Mouse (Mus musculus) cerebellum, adult 11 months (tissue): ENCODE measurements at regions not wholly inside any gene's neighbourhood (a gene's known extent, or its start where the extent isn't known, plus 50 kb on each side); places are given as distances from the start of the nearest gene placed in this dataset.

Source experiments
- DNase-seq: peaks from one replicate; pipeline ENCODE4 v3.0.0; 2022

DNA sequence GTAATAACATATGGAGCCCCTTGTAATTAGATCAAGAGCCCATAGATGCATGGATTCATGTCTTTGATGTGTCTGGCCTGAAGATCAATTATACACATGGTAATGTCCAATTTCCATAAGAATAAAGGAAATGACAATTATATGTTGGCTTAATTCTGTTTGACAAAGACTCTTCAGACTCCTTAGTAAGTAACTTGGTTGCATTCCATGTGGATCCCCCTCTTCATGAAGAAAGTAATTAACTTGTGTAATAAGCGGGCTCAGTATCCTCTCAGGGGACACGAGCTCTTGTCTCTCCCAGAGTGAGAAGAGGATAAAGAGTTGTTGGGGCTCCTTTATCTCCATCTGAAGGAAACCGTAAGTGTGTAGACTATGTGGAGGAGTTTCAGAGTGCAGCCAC, 284.3 kb downstream of the Efnb2 start:
- no peak for DNase-seq

DNA sequence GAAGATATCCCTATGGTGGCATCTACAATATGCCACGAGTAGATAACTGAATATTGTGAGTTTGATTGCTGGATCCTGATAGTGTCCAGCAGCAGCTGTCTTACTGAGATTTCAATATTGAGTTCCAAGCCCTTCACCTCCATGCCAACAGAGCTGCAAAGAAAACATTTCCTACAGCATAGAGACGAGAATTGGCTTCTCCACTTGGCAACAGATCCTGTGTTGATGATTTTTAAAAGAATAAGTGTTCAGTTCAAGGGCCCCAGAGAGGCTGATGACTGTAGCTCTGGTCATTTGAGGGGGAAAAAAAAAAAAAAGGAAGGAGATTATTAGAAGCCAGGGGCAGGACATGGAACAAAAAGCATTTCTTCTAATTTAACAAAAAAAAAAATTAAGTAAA, 284.7 kb downstream of the Efnb2 start:
- no peak for DNase-seq

DNA sequence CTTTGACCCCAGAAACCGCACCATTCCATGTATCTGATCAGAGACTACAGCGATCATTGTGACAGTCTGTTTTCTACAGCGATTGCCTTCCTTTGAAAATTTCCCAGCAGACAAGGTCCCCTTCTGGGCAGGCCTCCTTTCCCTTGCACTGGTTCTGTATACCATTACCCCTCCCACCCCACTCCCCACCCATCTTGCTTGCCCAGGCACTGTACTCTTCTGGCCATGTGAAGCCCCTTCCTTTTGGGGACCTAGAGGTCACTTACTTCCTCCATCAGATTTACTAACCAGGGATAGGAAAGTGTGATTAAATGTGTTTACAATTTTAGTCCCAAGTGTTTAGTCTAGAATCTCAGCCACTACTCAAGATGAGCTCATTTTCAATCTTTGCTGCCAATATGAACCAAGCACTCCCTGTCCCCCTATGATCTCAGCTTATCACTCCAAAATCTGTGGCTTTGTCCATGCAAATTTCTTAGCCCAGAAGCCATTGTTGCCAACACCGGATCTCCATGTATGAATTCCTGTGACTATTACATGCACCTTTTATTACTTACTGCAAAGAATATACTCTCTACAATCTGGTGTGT, 293.7 kb downstream of the Efnb2 start:
- no peak for DNase-seq

DNA sequence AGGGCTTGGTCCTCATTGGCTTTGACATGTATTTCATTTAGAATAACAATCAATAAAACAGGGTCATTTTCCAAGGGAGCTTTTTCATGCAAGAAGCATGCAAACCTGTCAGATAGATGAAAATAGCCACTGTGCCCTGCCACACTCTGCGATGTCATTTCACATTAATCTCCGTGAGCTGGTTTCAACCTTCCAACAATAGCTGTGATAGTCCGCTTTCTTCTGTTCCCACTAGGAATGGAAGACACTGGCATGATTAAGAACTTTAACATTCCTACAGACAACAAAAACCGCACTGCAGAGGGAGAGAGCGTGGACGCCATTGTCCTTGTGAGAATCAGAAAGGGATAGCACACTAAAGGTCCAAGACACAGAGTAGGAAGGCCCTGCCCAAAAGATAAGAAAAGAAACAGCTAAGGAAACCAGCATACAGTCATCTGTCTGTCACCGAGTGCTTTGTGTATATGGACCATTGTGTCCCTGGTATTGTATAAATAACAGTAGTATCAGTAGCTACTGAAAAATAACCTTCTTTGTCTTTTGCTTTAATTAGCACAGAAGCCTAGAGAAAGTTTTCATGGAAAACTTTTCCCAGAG, 299.0 kb downstream of the Efnb2 start:
- no peak for DNase-seq

DNA sequence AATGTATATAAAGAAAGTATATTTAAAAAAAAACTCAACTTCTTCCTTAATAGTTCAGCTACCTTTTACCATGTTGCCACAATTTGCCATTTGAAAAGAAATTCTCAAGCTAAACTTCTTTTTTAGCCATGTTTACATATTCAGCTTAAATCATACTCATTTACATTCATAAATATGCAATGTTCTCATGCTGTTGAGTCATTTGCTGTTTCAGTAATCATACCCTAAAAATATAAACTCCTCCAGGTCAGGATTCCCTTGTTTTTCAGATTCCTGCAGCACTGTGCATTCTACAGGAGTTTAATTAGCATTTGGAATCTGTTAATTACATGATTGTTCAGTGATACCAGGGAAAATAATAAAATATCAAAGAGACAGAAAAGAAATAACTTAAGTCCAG, 300.5 kb downstream of the Efnb2 start:
- DNase-seq: no peak

DNA sequence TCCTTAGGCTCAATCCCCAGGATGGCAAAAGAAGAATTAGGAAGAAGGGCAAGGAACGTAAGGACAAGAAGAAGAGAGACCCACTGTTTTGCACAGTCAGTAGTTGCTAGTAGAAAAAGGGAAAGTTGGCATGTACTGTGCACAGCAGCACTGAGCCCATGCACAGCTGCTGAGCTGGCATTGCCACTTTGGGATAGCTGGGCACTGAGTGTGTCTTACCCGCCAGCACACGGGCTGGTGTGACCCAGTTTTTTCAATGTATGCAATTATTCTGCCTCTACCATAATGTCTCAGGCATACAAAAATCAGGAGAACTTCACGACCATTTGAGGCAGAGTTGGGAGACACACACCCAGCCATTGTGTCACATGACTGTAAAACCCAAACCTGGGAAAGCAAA, 306.1 kb downstream of the Efnb2 start:
- DNase-seq: no peak

DNA sequence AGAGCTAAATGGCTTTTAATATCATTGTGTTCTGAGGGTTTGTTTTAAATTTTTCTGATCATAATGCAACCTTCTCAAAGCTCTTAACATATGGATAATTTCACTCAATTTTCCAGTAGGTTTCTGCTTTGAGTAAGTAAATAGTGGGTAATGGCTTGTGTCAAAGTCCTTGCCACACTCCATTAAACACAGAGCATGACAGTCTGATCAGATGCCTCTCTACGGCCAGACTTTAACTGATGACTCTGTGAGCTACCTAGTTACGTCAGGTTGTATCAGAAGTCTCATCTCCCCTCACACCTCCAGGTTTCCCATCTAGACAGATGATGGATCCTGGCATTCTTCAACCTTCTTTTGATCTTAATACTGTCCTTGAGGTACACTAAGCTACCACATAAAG, 316.4 kb downstream of the Efnb2 start:
- DNase-seq: no peak

DNA sequence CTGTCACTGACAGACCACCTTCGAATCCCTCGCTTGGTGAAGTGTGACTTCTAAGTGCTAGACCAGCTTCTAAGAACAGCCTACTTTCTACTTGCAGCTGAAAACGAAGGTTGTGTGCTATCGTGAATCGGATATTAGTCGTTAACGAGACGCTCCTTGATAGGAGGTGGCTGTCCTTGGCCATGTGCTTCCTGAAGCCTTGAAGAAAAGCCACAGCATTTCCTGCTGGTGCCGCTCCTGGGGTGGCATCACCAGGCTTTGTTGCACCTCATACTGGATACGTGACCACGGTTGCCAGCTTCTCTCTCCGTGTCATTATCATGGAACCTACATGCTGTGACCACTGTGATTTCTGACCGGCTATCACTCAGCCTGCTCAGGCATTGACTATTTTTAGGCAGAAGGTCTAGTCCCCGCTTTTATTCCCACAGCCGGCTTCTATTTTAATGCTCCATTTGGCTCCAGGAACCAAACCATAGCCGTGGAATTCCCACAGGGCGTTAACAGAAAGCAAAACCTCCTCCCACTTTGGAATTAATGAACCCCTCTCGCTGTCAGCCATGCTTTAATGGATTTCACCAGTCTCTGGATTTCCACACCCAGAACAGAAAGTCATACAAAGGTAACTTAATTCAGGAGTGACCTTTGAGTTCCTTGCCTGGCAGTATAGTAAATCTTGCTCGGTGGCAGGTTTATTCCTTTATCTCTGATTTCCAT, 325.6 kb downstream of the Efnb2 start:
- DNase-seq: no peak

DNA sequence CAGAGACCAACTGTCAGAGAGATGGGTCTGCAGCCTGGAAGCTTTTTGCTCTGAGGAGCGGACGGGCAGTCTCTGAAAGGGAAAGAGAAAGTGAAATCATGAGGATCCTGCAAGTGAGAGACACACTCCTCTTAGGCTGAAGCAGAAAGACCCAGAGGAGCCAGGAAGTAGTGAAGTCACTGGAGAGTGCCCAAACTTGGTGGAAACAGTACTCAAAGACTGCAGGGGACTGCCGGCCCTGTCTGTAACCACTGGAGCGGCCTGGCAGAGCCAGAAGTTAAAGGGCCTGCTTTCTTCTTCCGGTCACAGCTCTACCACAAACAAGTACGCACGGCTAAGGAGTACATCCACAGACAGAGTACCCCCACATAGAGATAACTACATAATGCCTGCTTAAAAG, 326.5 kb downstream of the Efnb2 start:
- DNase-seq: no peak

DNA sequence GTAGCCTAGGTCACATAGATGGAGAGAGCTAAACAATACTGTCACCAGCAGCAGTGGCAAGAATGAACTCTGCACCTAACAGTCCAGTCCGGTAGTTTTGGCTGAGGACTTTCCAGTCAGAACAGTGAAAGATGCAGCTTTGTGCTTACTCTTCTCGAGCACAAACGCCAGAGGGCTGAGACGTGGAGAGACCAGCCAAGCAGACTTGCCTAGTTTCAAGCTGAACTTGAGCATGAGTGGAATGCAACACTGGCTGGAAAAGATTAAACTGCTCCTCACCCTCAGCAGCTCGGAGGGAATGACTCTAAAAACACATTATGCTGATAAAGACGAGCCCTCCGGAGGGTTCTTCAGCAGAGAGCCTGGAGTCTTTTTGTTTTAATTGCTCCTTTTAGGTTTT, 329.8 kb downstream of the Efnb2 start:
- DNase-seq: no peak

DNA sequence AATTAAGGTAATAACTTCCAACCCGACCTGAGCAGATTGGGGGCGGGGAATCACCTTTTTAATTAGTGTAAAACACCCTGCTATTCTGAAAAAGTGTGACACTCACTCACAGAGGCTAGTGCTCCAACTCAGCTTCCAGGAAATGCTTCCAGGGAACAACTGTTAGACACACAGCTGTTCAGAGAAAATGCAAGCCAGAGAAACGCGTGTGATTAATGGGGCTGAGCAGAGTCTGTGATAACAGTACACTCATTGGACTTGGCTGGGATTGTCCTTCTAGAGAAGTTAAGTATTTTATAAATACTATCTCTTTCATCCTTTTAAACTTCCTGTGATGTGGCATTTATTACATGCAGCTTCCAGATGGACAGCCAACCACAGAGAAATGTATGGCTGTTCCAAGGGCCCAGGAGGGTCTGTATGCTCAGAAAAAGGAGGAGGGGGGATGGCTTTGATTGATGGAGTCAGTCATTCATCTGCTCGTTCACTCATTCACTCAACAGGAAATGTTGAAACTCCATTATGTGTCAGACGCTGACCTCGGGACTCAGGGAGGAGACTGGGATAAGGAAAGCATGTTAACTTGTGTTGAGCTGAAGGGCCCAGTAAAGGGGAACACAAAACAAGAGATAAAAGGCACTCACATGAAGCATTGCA, 332.9 kb downstream of the Efnb2 start:
- DNase-seq: no peak

DNA sequence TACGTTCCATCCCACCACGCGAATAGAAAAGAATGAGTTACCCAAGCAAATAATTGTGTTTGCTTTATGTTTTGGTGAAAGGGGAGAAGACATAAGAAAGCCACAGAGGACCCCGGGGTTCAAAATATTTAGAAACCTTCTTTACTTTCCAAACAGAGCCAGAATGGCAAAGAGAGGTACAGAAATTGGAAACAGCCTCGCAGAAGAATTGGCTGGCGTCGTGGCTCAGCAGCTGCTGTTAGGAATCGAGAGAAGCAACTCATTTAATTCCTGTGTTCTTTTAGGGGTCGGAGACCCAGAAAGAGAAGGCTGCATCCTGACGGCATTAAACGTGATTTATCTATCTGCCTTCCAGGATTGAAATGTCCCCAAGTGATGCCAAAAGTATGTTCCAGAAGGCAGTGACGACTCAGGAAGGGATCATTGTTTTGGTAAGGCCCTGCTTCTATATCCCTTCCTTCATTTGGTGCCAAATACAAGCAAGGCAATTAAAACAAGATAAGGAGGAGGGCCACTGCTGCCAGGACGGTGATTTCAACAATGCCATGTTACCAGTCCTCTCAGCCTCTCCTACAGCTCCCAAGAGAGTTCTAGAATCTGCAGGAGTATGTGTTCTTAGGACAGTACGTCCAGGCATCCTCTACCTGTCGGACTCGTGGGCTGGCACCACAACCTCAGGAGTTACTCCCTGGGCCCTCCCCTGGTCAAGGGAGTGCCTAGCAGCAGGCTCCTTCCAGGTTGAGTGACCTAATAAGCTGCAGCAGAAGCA, 334.8 kb downstream of the Efnb2 start:
- no peak for DNase-seq

DNA sequence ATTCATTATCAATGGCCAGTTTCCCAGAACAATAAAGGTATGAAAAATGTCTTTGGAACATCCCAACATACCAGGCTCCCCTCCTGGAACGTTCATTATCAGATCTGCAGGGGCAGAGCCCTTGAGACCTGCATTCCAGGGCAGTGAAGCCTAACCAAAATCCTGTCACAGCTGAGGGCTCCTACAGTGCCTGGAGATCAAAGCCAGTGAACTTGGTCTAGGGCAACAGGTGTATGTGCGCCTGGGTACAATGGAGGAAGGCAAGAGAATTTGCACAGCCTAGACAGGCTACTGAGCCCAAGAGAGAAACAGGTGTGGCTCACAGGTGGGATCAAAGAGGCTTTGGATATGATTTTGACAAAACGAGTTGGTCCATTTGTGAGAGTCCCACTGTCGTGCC, 335.6 kb downstream of the Efnb2 start:
- DNase-seq: no peak

DNA sequence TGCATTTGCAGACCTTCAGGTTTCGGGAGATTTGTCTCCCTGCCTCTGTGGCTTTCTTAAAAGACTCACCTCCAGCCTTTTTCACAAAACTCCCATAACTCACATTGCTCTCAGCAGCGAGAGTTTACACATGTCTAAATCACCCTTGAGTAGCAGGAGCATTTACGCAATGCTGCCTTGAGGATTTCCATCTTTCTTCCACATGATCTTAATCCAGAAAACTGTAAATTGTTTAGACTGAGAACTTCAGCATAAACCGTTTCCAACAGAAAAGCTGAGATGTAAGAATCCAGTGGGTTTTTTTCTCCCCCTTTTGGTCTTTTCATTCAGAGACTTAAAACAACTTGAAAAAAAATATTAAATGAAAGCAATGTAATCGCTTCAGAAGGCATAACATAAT, 336.5 kb downstream of the Efnb2 start:
- DNase-seq: no peak

DNA sequence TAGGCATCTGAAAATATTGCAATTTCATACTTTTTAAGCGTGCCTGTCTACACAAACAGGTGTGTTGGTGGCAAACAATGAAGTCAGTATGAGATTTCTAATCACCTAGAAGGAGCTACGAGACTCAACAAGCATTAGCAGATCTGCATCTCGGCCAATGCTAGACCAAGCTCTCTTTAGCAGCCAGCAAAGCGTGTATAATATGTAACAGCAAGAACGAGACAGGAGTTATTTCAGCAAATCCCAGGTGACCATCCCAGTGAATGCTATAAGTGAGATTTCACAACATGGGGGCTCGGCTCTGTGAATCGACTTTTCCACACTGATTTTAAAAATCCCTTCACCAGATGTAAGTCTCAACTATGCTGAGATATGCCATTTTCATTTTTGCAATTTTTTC, 352.8 kb downstream of the Efnb2 start:
- no peak for DNase-seq

DNA sequence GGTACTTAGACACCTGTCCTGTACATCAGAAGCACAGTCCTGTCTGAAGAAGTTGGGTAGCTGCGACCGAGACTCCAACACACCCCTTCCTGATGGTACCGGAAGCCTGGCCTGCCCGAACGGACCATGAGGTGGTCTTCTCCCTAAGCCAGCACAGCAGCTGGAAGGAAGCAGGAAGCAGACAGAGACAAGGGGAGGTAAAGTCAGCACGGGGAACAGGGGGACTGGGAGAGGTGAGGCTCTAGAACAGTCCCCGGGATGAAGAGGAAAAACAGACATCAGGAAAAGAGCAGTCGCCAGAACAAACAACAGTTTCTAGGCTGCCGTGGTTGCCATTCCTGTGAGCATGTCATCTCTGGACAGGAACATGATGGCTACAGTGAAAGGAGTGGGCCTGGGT, 353.6 kb downstream of the Efnb2 start:
- no peak for DNase-seq

DNA sequence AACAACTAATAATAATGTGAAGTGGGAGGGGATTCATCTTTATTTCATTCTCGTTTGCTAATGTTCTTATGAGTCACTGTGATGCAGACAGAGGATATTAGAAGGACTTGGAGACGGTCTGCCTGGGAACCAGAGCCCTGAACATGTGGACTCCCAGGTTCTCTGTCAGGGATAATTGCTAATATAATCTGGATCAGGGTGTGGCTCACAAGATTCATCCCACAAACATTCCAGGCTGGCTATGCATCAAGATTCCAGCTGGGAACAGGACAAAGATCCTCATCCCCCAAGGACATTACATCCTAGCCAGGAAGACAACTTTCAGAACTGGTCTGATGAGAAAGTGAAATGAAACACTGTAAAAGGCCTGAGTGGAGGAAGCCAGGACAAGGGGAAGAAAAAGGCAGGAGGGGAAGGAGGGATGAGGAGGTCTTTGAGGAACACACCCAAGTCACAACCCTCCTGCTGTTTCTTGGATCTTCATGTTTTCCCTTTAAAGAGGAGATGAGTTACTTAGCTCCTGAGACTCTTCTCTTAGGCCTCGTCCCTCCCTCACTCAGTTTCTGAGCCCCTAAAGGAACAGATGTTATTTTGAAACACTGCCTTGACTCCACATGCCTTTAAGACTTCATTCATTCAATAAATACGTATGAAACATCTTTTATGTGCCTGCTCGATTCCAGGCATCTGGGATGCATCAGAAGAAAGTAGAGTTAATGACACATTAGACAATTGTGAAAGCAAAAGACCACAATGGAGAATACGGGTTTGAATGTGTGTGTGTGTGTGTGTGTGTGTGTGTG, 360.9 kb downstream of the Efnb2 start:
- no peak for DNase-seq

DNA sequence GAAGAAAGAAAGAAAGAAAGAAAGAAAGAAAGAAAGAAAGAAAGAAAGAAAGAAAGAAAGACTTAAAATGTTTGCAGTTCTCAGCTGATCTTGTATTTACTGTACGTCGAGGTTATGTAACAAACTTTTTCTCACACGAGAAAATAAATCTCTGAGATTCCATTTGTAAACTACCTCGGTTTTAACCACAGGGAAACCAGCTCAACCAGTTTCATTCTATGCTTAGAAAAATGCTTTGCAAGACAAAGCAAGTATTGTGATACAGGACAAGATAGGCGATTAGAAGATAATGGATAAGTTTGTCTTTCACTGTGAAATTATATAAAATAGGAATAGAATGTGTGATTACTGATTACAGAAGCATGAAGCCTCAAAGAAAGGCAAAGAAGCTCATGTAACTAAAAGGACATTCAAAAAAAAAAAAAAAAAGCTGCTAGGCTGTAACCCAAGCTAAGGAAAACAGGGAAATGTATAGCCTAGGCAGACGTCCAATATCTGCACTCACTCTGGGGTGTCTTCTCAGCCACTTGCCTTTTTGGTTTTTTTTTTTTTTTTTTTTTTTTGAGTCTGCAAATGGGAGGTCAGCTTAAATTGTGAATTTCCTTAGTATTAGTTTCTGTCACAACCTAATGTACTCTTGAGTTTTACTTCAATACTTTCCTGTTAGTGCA, 368.3 kb downstream of the Efnb2 start:
- no peak for DNase-seq

DNA sequence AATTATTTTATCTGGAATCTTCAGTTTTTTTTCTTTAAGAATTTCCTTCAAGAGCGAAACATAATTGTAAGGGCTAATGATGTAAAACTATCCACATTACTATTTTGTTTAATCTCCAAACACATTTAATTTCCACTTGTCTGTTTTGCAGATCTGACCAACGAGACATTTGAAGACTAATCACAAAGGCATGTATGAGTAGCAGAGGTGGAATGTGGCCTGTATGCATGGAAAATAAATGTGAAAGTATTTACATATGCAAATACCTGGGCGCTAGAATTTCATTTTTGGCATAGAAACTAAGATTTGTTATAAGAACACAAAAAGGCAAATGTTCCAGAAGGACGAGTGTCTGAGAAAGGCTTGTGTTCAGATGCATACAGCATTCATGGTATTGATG, 375.2 kb downstream of the Efnb2 start:
- DNase-seq: no peak

DNA sequence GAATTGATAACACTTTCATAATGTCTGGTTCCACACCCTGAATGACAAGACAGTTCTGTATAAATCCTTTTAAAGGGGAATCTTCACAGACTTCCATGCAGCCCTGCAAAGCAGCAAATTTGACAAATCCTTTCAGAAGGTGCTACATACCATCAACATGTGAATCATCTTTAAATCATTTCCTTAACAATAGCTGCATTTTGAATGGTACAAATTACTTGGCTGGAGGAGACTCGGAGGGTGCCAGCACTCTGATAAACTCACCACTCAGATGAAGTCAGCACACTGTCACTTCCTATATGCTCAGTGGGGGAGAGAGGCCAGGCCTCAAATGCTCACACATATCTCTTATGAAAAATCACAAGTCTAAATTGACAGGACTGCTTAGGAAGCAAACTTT, 386.1 kb downstream of the Efnb2 start:
- no peak for DNase-seq

DNA sequence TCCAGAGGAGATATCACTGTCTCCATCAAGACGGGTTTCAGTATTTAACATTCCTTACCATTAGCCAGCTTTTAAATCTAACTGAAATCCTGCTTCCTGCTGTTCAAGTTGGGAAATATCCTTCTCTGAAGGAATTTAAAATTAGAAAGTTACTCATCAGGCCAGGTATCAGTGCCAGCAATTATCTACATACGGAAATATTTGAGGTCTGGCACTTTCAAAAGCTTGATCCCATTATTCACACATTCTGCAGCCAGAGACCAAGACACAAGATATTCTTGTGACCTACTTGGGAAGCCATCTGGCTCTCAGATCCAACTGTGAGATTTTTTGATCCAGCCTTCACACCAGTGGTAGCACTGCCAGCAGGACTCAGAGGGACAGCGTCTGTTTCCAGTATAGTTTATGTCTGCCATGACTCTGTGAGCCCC, 386.8 kb downstream of the Efnb2 start:
- peak; percentile 8 for DNase-seq

DNA sequence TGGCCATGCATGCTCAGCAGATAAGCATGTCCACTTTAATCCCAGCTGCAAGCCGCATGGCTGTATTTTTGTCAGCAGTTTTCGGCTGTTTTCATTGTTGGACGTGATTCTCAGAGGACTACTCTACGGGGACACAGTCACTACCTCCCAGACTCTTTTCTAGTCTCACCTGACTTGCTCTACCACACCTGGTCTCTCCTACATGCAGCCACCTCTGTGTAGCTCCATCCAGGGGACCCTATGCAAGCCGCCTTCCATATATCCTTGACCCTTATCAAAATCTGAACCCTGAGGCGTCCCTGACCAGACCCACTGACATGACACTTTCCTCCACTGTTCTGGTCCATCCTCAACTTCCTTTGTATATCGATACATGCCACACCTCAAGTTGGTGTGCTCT, 402.2 kb downstream of the Efnb2 start:
- DNase-seq: no peak
